ENCODE assay signal across 12 mouse cellular contexts in genomic region chr10:61254761-61255160, GRCm38 (mm10). TPM values are rescaled to one million over a fixed set of nuclear protein-coding genes. Genes with fewer than 3 reads are reported as not detected.
A peak's percentile ranks its signal among the peaks of the same experiment; 100 is the strongest.
DNase-seq lines count a peak whose midpoint lies in the region; ATAC-seq lines count a peak whose summit lies in the region.
"Had no signal": no experiment of that assay in that cellular context is flagged by ENCODE, and none has a peak within 500 bp of the region (broad histone marks: within the 10 kb centered on the region; RNA-seq: fewer than 3 reads in every experiment).

No protein-coding gene starts in this region.

- no peaks in the 10 kb centered on the region for H3K27me3 ChIP-seq in hindbrain, embryonic 15.5 days
- no peaks in the 10 kb centered on the region for H3K27me3 ChIP-seq in hindbrain, embryonic 11.5 days (ENCODE audit: control insufficient read depth, insufficient read depth, low read length)
- H3K27me3 ChIP-seq: heart, embryonic 13.5 days had no signal

- 0 out of 2 replicates have a peak, but pooled peaks cover 9% of the 10 kb centered on the region for H3K4me1 ChIP-seq in hindbrain, embryonic 15.5 days (replicated peaks)
- no peaks in the 10 kb centered on the region for H3K4me1 ChIP-seq in hindbrain, embryonic 11.5 days (replicated peaks; ENCODE audit: control insufficient read depth, insufficient read depth, low read length)
- H3K4me1 ChIP-seq: heart, embryonic 13.5 days had no signal

- 63% methylated on average over 6 of the region's 6 CpGs for WGBS in hindbrain, embryonic 15.5 days
- 94% methylated on average over 6 of the region's 6 CpGs for WGBS in hindbrain, embryonic 11.5 days

- H3K9me3 ChIP-seq in hindbrain, embryonic 15.5 days: no peaks in the 10 kb centered on the region
- no peaks in the 10 kb centered on the region for H3K9me3 ChIP-seq in hindbrain, embryonic 11.5 days (ENCODE audit: control insufficient read depth, low read length)

- H3K9ac ChIP-seq in hindbrain, embryonic 15.5 days: no peak overlapping the region
- H3K9ac ChIP-seq in hindbrain, embryonic 11.5 days (ENCODE audit: low read depth, low read length): no peak overlapping the region
- H3K9ac ChIP-seq: heart, embryonic 13.5 days had no signal

- no peak overlapping the region for H3K27ac ChIP-seq in hindbrain, embryonic 15.5 days (replicated peaks)
- H3K27ac ChIP-seq in hindbrain, embryonic 11.5 days (ENCODE audit: low read depth, low read length): no peak overlapping the region
- H3K27ac ChIP-seq: heart, embryonic 13.5 days had no signal

- DNase-seq in hindbrain, embryonic 11.5 days (ENCODE audit: low spot score): no peak
- DNase-seq in brain, embryonic 18.5 days (ENCODE audit: low read depth, low spot score): peak; percentile 30
- DNase-seq in cerebellum, adult 9-10 months: peak; percentile 86
- peak; percentile 44 to 83 for DNase-seq in layer of hippocampus, postnatal 14 days (ENCODE audit: low spot score in 2 of 2)
- no peak for DNase-seq in testis, postnatal 14 days (ENCODE audit: low spot score)
- DNase-seq in frontal cortex, postnatal 25 days (ENCODE audit: low spot score in 2 of 2): no peak

- ATAC-seq in hindbrain, embryonic 15.5 days (ENCODE audit: low FRiP score, low read depth): peak; percentile 72; the same call in 1 of the 2 replicates
- no peak for ATAC-seq in hindbrain, embryonic 11.5 days (ENCODE audit: low FRiP score)

- no peak overlapping the region for H3K4me2 ChIP-seq in hindbrain, embryonic 15.5 days
- no peak overlapping the region for H3K4me2 ChIP-seq in hindbrain, embryonic 11.5 days (replicated peaks; ENCODE audit: low read depth, low read length)
- H3K4me2 ChIP-seq: heart, embryonic 13.5 days had no signal

- H3K4me3 ChIP-seq in hindbrain, embryonic 15.5 days: no peak overlapping the region
- H3K4me3 ChIP-seq in hindbrain, embryonic 11.5 days (ENCODE audit: low read depth, low read length): no peak overlapping the region
- H3K4me3 ChIP-seq: heart, embryonic 13.5 days had no signal

- H3K36me3 ChIP-seq in hindbrain, embryonic 15.5 days: no peaks in the 10 kb centered on the region
- H3K36me3 ChIP-seq in hindbrain, embryonic 11.5 days (ENCODE audit: control insufficient read depth, insufficient read depth, low read length): no peaks in the 10 kb centered on the region
- H3K36me3 ChIP-seq: heart, embryonic 13.5 days had no signal

RNA-seq across cellular contexts. Expression of gene Adamts14, which starts 18.5 kb away (rescaled TPM):
- 0.26 and 0.35 TPM in 2 replicates for polyA plus RNA-seq in hindbrain, embryonic 15.5 days (2015; fragmentation: Nextera tagmentation; extraction: Ambion mirVana)
- 0.22 and 0.37 TPM in 2 replicates for polyA plus RNA-seq in hindbrain, embryonic 11.5 days (2014; fragmentation: Nextera tagmentation; extraction: Ambion mirVana)
- 1 to 10 TPM; 1.6 to 1.7 TPM for total RNA-seq in layer of hippocampus, postnatal 14 days (2021)
- total RNA-seq: MEL had no signal

RNA-seq across cellular contexts. Expression of gene Prf1, which starts 42.9 kb away (rescaled TPM):
- polyA plus RNA-seq in hindbrain, embryonic 15.5 days (2015; fragmentation: Nextera tagmentation; extraction: Ambion mirVana): not detected in 2 replicates
- polyA plus RNA-seq in hindbrain, embryonic 11.5 days (2014; fragmentation: Nextera tagmentation; extraction: Ambion mirVana): 0.17 TPM in 1 of 2 replicates, not detected in the other
- total RNA-seq in layer of hippocampus, postnatal 14 days (2021): not detected
- total RNA-seq: left cerebral cortex, adult 18-20 months; MEL had no signal
- polyA plus RNA-seq: cortical plate, adult 2 months; heart, embryonic 13.5 days; testis, adult 2 months had no signal

Comparison
In these comparisons a context has a peak if more than half of its experiments do, and no peak if none do; other contexts are left out.
1. DNase-seq: peak in brain, embryonic 18.5 days (single experiment), cerebellum, adult 9-10 months (single experiment) and layer of hippocampus, postnatal 14 days (2 of 2); none in hindbrain, embryonic 11.5 days (single experiment), testis, postnatal 14 days (single experiment) and frontal cortex, postnatal 25 days (0 of 2).